Mouse (Mus musculus): Measurements from ENCODE around the gene Rag2.

Rag2 gene

DNA sequence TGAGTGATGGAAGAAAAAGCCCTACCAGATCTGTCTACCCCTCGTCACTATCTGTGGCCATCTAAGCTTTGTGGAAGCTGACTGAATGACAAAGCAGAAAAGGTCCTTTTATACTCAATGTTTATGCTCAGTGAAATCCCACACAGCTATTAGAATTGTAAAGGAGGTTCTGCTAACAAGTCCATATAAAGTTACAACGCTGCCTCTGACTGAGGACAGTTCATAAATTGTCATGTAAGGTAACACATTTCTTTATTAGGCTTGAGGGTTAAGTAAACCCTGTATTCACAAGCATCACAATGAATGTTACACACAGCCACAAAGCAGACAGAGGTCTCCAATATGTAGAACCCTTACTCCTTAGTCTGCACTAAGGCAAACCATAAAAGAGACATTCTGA lies 507 bp upstream of the Rag2 start:
- CTCF ChIA-PET = no interaction called here

DNA sequence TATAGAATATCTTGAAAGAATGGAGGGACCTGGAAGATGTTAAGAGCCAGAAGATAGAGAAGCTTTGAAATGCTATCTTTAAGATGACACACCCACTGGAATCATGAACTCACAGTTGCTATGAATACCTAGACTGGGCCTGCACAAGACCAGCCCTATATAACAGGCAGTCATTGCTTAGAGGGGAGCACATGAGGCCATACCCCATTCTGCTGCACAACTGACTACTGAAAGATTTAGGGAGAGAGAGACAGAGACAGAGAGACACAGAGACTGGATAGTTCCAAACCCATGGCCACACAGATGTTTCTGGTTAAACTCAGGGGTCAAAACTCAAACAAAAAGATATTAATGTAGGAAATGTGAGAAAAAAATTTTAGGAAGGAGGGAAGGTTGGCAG lies 2.7 kb downstream of the Rag2 start:
- CTCF ChIA-PET = no interaction called here

DNA sequence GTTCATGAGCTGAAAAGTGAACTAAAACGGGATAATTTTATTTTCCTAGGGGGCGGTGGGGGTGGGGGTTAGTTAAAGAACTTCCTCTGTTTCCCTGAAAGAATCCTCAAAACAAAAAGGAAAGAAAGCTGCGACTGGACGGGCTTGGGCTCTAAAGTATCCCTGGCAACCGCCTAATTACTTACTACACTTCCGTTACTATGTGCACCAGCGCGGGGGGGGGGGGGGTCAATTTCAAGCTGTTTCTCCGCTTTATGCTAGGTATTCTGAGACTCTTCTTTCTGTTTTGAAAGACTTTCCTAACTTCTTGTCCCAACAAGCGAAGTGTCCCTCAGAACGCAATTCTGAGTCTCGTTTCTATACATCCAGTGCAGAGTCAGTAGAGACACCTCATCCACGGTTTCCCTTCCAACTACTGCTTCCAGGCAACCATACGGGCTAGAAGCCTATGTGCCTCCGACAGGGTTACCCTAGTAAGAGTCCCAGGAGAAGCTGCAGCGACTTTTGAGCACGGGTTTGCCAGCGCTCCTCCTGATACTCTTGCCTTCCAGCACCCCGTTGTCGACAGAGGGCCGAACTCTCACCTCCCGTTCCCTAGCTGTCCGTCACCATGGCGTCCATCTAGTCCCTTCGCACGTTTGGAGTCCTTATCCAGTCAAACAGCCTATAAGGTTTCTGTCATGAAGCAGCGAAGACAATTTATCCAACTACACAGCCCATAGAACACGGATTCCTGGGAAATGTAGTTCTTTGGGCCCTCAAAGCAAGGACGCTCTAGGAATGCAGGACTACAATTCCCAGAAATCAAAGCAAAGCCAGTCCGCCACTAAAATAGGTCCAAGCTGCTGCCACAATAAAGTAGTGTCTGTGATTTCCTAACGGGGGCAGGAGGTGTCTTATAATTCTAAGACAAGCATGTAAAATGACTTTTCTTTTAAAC lies 4.0 kb downstream of the Rag2 start:
- CTCF ChIA-PET = interaction anchor here (0.5 kb wide), 1 partner anchor 156 kb away, joined by 3 read pairs; no protein-coding TSS in a partner anchor

DNA sequence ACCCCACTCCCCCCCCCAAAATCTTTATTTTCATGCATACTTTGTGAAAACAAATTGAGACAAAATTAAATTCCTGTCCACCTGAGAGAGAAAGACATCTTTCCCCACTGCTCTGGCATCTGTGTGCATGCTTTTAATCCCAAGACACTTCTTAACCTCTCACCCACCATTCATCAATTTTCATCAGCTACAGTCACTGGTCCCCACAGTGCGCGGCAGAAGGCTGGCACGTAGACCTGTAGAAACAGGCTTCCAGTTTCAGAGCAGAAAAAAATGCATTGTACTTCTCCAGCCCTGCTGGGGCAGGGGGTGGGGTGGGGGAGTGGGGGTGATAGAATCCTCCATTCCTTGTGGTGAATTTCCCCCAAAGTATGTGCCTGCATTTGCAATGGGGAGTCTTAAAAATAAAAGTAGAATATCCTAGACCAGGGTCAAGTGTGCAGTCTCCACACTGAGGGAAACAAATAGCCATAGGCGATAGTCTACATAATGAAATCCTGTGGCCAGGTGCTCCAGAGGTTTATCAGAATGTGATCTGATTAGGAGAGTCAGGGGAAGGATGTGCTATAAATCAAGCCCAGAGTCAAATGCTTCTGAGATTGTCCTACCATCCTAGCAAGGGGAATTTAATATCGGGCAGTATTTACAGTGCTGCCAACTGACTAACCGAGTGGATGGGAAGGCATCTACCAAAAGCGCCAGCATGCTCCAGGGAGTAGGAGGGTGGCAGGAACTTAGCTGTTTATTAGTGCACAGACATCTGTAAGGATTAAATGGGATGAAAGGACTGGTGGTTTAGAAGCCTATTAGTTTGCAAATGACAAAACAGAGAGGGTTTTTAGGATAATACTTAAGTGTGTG lies 14.7 kb downstream of the Rag2 start:
- CTCF ChIA-PET = no interaction called here

DNA sequence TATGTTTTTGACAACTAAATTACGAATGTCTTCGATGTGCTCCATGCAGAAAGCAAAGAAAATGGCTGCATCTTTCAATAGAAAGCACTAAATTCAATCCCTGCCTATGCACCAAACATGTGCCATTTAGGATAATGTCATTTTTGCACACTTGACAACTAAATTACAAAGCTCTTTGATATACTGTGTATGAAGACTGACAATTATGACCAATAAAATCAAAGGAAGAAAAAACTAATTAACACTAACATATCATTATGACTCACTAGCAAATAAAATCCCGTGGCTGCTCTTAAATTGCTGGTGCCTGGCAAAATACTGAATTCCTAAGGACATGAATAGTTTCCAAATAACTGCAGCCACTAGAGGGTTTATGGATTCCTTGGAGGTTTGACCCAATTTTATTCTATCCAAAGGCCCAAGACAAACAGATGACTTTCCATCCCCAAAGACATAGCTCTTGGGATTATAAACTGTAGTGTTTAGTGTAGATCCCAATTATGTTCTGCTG lies 15.4 kb downstream of the Rag2 start:
- CTCF ChIA-PET = no interaction called here

DNA sequence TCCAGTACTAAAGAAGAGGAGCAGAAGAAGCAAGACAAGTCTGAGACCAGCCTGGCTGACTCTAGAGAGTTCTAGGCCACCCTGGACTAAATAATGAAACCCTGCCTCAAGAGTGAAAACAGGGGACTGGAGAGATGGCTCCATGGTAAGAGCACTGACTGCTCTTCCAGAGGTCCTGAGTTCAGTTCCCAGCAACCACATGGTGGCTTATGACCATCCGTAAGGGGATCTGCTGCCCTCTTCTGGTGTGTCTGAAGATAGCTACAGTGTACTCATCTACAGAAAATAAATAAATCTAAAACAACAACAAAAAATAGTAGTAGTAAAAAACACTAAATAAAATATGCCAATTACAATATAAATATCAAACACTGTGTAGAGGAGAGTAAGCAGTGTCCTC lies 21.3 kb downstream of the Rag2 start:
- CTCF ChIA-PET = no interaction called here

DNA sequence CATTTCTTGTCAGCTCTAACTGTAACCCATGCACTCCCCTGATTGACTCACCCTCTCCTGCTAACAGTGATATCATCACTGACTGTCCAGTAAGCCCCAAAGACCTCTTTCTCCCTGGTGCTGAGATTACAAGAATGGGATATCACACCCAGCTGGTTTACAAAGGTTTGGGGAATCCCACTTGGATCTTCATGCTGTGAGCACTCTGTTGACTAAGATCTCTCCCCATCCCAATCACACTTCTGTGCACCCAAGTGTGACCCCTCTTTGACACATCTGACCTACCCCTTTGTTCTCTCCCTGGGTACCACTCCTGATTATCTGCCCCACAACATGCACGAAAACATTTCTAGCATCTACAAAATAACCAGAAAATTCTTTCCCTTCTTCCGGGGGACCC lies 23.8 kb downstream of the Rag2 start:
- CTCF ChIA-PET = no interaction called here

DNA sequence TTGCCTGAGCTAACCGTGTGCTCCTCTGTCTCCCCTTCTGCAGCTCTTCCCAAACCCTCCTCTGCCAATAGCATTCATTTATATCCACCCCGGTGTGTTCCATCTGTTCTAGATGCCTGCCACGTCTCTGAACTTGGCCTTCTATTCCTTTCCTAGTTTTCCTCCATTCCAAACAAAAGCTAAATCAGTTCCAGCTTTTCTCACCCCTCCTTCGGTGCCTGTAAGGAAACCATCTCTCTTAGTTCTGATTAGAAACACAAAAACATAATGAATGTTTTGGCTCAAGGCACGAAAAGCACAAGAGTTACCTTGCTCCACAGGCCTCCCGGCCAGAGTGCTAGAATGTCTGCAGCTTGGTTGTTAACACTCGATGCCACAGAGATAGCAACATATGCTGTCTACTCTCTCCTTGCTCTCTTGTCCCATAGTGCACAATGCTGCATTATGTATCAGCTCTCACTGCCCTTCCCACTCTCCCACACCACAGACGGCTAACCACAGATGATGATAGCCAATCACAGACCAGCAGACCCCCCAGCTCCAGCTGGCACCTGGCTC lies 24.7 kb downstream of the Rag2 start, which contains the start of the genes Rag1 and B230118H07Rik:
Gene Rag1, minus strand, starts transcription at position 388 of the 558 bp plus-strand sequence.
Gene B230118H07Rik, minus strand, starts transcription at position 419 of the 558 bp plus-strand sequence.
- CTCF ChIA-PET = no interaction called here

DNA sequence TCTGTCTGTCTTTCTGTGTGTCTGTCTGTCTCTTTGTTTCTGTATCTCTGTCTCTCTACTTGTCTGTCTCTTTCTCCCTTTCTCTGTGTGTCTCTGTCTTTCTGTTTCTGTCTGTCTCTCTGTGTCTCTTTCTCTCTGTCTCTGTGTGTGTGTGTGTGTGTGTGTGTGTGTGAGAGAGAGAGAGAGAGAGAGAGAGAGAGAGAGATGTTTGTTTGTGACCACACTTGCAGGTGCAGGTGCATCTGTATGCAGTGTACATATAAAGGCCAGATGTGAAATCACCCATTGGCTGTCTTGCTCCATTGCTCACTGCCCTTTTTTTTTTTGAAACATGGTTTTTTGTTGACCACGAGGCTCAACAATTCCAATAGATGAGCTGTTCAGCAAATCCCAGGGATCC lies 25.9 kb downstream of the Rag2 start:
- CTCF ChIA-PET = no interaction called here

DNA sequence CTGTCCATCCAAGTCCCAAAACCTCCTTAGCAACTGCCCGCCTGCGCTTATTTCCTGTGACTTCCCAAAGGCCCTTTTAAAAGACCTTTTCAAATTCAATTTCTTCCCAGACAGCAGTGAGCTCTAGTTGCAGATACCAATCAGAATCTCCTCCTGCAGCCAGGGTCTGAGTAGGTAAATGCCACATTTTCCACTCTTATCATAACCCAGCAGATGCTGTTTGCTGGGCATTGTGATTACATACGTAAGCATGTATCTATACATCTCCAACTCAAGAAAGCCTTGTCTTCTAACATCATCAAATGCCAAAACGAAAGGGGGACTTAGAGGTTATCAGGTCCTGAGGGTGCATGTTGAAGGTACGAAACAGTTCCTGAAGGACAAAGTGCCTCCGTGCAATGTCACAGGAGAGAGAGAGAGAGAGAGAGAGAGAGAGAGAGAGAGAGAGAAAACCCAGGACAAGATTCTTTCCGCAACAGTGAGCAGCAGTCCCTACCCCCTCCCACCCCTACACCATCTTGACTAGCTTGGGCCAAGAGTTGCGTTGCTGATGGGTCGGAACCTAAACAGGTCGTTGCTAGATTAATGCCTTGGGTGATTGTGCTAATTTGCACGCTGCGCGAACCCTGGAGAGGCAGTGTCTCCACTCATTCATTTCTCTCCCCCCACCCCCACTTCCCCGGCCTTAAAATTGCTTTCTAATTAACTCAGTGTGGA lies 27.8 kb downstream of the Rag2 start:
- CTCF ChIA-PET = interaction anchor here (0.6 to 1.5 kb wide), 4 partner anchors 31 to 180 kb away, joined by 3 to 5 read pairs (median 3); no protein-coding TSS in a partner anchor

DNA sequence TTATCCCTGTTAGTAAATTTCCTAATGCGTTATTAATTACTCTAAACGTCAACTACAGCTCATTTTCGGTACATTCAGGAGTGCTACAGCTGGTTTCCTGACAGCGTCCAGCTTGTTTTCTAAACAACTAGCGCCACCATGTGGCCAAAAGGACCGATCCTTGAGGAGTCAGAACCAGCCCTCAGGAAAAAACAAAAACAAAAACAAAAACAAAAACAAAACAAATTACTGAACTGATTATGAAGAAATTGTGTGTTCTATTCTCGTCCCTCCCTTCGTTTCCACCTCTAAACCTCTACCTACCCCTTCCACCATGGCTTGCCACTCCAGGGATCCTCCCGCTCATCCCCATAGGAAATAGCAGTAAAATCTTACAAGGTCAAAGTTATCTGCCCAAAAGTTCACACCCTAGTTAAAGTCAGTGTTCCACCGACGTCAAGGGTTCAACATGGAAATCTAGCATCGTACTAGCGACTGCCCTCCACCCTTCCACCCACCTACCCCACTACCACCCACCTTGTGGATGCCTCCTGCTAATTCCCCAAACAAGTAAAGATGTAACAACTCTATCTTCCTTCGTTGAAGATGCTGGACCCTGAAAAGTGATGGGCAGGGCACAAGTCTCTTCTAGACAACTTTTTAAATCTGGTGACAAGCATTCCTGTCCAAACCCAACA lies 28.5 kb downstream of the Rag2 start:
- CTCF ChIA-PET = interaction anchor here (0.5 to 1.5 kb wide), 4 partner anchors 31 to 95 kb away, joined by 3 to 4 read pairs (median 3); no protein-coding TSS in a partner anchor

DNA sequence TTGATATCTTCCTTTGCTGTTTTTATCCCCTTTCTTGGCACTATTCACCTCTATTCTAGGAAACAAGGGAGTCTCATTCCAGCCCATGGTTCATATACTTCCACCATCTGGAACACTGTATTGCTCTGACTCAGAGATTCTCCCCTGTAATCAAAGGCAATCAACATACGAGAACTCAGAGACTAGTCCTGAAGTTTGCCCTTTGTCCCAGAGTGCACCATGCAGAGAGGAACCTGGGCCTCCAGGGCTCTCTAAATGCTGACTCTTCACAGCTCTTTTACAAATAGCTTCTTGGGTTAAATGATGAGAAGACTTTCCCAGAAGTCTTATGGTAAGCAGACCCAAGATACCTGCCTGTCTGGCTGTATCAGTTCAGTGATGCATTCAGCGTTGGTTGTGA lies 36.0 kb downstream of the Rag2 start:
- CTCF ChIA-PET = no interaction called here

DNA sequence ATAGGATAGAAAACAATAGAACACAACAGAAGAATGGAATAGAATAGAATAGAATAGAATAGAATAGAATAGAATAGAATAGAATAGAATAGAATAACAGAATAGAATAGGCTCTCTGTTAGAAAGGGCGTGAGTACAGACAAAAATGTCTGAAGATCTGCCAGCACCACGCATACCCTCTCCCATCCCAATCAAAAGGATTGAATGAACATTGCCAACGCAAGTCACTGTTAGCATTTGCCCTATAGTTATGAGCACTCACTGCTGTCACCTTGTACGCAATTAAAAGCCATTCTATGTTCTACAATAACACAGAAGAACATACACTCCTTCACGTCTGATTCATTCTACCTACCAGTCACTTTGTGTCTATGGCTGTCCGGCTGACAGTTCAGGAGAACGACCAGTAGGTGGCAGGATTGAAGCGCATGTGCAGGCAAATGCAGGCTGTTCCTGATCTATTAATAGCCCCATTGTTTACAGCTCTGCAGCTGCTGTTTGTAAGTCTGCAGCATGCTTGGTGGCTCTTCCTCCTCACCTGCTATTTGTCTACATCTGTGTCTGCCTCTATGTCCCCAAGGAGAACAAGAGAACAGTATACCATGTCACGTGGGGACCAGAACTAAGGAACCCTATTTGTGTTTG lies 40.7 kb downstream of the Rag2 start:
- CTCF ChIA-PET = no interaction called here

DNA sequence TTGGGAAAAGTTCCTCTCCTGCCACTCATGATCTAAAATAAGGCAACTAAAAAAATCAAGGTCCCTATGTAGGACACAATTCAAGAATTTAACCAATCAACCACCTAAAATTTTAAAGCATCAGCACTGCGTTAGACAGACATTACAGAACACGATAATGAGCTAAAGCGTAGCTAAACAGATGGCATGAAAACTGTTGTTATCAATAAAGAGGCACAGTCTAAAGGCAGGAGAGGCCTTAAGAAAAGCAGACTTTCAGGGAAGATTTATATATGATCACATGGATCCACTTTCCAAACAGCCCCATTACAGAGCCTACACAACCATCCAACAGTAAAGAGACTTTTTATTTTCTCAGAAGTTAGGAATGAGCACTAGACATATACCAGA lies 41.2 kb downstream of the Rag2 start:
- CTCF ChIA-PET = no interaction called here

DNA sequence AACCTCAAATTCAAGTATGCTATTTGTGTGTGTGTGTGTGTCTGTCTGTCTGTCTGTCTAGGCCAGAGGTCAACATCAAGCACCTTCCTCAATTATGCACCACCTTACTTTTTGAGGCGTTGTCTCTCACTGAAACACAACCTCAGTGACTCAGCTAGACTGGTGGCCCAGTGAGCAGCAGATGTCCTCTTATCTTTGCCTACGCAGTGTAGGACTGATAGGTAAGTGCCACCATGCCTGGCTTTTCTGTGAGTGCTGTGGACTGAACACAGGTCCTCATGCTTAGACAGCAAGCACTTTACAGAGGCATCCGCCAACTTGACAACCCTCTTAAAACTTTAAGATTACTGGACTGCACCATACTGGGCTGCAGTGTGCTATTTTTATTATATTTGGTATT lies 44.2 kb downstream of the Rag2 start:
- CTCF ChIA-PET = interaction anchor here (0.7 kb wide), 1 partner anchor 1654 kb away, joined by 3 read pairs; no protein-coding TSS in a partner anchor

DNA sequence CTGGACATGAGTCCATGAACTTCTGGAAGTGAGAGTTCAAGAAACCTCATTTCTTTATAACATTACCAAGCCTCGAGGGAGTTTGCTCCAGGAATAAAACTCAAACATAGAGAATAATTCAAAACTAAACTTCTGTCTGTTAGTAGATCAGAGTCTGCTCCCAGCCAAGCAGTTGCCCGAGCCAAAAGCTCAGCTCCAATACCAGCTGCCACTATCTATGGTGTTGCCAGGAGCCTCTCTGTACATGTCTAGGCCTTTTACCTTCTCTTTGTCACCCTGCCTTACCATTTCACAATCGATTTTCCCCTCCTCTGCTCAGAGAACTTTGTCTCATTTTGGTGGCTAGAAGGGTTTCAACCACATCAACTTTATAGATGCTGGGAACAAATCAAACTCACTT lies 49.0 kb downstream of the Rag2 start:
- CTCF ChIA-PET = no interaction called here

DNA sequence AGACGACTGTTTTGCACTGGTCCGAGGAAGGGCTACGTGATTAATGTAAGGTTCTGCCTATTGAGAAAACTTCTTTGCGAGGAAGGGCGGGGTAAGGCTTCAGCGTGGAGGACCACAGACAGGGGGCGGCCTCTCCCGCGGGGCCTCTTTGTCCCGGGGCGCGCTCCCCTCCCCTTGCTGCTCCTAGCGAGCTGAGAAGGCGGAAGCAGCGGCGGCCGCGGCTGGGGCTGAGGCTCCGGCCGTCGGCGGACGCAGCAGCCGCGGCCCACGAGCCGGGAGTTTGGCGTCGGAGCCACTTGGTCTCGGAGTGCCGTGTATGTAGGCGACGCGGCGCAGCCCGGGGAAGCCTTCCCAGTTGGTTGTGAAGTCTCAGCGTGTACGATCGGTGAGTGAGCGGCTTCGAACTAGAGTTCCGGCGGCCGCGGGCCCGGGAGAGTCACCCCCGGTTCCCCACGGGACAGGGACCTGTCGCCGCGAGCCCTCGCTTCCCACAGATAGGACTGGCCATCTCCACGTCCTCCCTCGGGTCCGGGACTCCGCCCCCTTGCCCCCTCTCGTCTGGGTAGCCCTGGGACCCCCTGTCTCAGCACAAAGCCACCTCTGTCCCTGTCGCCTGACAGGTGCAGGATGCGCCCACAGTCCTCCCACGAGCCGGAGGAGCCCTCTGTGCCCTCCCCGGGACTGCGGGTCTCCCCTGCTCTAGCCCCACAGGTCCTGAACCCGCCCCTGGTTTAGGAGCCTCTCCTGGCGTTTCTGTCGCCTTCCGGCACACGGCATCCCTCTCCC lies 53.9 kb downstream of the Rag2 start, which contains the start of gene Traf6:
Gene Traf6, plus strand, starts transcription at position 194 of the 786 bp plus-strand sequence.
- CTCF ChIA-PET = interaction anchor here (0.5 to 0.6 kb wide), 2 partner anchors 14 to 21 kb away, joined by 3 to 8 read pairs; no protein-coding TSS in a partner anchor

DNA sequence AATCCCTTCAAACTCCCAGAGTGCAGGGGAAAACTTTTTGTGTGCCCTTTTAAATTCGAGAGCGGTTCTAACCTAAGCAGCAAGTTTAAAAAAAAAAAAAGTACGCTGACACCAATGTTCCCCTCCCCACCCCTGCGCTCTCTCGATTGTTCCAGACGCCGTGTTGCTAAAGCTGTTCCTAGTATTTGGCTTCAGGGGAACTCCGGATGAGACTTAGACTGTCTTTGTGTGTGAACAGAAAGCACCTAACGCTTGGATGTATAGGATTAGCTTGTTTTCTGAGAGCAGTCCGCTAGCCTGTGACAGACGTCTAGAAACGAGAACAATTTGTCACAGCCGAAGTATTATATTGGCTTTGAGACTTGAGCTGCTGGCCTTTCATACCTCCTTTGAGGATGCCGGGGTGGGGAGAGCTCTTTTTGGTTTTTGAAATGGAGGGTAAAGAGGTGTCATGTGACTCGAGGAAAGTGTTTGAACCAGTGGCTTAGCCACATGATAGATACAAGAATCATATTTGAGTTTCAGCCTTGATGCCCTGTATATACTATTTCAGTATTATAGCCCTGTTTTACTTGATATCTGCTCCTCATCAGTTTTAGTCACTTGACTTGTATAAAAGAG lies 54.8 kb downstream of the Rag2 start:
- CTCF ChIA-PET = interaction anchor here (0.5 kb wide), 1 partner anchor 13 kb away, joined by 8 read pairs; no protein-coding TSS in a partner anchor
